Mouse (Mus musculus) mouse trophoblast stem cell (cell line): ENCODE data around the gene Slc35c2.

Experiments used
- in situ Hi-C, 2 experiments: fragments of 300-500 bp; cut with MseI, MboI; formaldehyde crosslinking; loops; 2 replicates in 1 of 2; 3 replicates in 1 of 2; pipeline ENCODE4 v1.15.1; 2025

Gene Slc35c2

GRCm38 (mm10) chr2:165312381-165312780, 24.7 kb upstream of the Slc35c2 start:
- in situ Hi-C loops: no loop called here

- in situ Hi-C loops: no loop called here
Observed at GRCm38 (mm10) chr2:165311577-165311976, 23.9 kb upstream of the Slc35c2 start.

- in situ Hi-C loops: no loop called here
Observed at GRCm38 (mm10) chr2:165310818-165311425, 23.3 kb upstream of the Slc35c2 start.

- in situ Hi-C loops: no loop called here
Observed at GRCm38 (mm10) chr2:165307801-165308200, 20.1 kb upstream of the Slc35c2 start.

- in situ Hi-C loops: no loop called here
Observed at GRCm38 (mm10) chr2:165305438-165305837, 17.8 kb upstream of the Slc35c2 start.

- in situ Hi-C loops: no loop called here
Observed at GRCm38 (mm10) chr2:165304819-165305218, 17.1 kb upstream of the Slc35c2 start.

GRCm38 (mm10) chr2:165303354-165304012, 15.8 kb upstream of the Slc35c2 start:
- in situ Hi-C loops: no loop called here

GRCm38 (mm10) chr2:165301409-165301808, 13.7 kb upstream of the Slc35c2 start:
- in situ Hi-C loops: no loop called here

- in situ Hi-C loops: no loop called here
Observed at GRCm38 (mm10) chr2:165300885-165301284, 13.2 kb upstream of the Slc35c2 start.

GRCm38 (mm10) chr2:165300424-165300823, 12.8 kb upstream of the Slc35c2 start:
- in situ Hi-C loops: no loop called here

GRCm38 (mm10) chr2:165297429-165297828, 9.8 kb upstream of the Slc35c2 start:
- in situ Hi-C loops: no loop called here

- in situ Hi-C loops: no loop called here
Observed at GRCm38 (mm10) chr2:165296571-165296970, 8.9 kb upstream of the Slc35c2 start.

- in situ Hi-C loops: no loop called here
Observed at GRCm38 (mm10) chr2:165288315-165289031, 804 bp upstream of the Slc35c2 start.

GRCm38 (mm10) chr2:165286361-165287201, 1.1 kb downstream of the Slc35c2 start:
- in situ Hi-C loops: no loop called here

GRCm38 (mm10) chr2:165285621-165286020, 2.0 kb downstream of the Slc35c2 start:
- in situ Hi-C loops: no loop called here

GRCm38 (mm10) chr2:165285034-165285433, 2.6 kb downstream of the Slc35c2 start:
- in situ Hi-C loops: no loop called here

GRCm38 (mm10) chr2:165284377-165284776, 3.3 kb downstream of the Slc35c2 start:
- in situ Hi-C loops: no loop called here

GRCm38 (mm10) chr2:165283644-165284043, 4.0 kb downstream of the Slc35c2 start:
- in situ Hi-C loops: no loop called here

- in situ Hi-C loops: no loop called here
Observed at GRCm38 (mm10) chr2:165281779-165282311, 5.8 kb downstream of the Slc35c2 start.

- in situ Hi-C loops: loop anchor here in 1 of 2 experiments (10.0 kb wide), 1 partner anchor 205 kb away; no protein-coding TSS in a partner anchor
Observed at GRCm38 (mm10) chr2:165279351-165279750, 8.3 kb downstream of the Slc35c2 start.

GRCm38 (mm10) chr2:165277188-165277740, 10.4 kb downstream of the Slc35c2 start:
- in situ Hi-C loops: loop anchor here in 1 of 2 experiments (10.0 kb wide), 1 partner anchor 202 kb away; no protein-coding TSS in a partner anchor
